ENCODE assay signal across 36 mouse cellular contexts in the genomic region with DNA sequence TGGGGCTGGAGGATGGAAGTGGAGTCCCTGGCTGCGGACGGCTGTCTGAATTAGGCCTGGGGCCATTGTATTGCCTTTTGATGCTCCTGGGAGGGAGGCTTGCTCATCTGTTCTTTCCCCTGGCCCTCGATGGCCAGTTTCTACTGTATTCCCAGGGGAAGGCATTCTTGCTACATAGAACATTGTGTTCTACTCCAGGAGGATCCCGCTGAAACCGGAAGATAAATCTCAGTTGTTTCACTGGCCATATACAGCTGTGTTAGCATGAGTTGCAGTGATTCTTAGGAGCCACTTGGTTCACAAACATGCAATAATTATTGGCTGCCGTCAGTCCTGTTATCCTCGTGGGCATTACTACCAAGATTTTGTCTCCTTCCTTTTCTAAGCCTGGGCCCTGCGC. TPM values are rescaled to one million over a fixed set of nuclear protein-coding genes. Genes with fewer than 3 reads are reported as not detected.
DNase-seq lines count a peak whose midpoint lies in the region; ATAC-seq and TF ChIP-seq lines count a peak whose summit lies in the region.
"Had no signal": no experiment of that assay in that cellular context is flagged by ENCODE, and none has a peak within 500 bp of the region (broad histone marks: within the 10 kb centered on the region; RNA-seq: fewer than 3 reads in every experiment).

No protein-coding gene starts in this region.

- no peak for TF ChIP-seq EP300 in heart, adult 2 months (IDR thresholded peaks at IDR 0.05; ENCODE audit: insufficient read depth, low read depth, low read length)

- intact Hi-C loops in heart, adult 2 months (cut with DNase I), result no loop called here
- intact Hi-C loops in heart, postnatal 10 days (cut with DNase I), result no loop called here

- ATAC-seq in kidney, embryonic 14.5 days (ENCODE audit: low FRiP score, low TSS enrichment), result no peak
- ATAC-seq: activated CD4-positive, CD25-positive, alpha-beta regulatory T cell, adult 4 months; forebrain, embryonic 13.5 days; inflammation-experienced regulatory T-cells, adult 6 months; lung, postnatal 0 days had no signal

- TF ChIP-seq CTCF in heart, adult 2 months (IDR thresholded peaks at IDR 0.05), result no peak

- TF ChIP-seq POLR2A in heart, adult 2 months (IDR thresholded peaks at IDR 0.05; ENCODE audit: insufficient read depth, low read depth, low read length), result 0 out of 2 replicates have a peak, but pooled peaks have one; percentile 24

- H3K4me1 ChIP-seq in heart, adult 2 months (ENCODE audit: control insufficient read depth, insufficient read depth, low read length), result peaks cover 5% of the 10 kb centered on the region
- H3K4me1 ChIP-seq in kidney, embryonic 14.5 days (ENCODE audit: control insufficient read depth, insufficient read depth, low read length), result no peaks in the 10 kb centered on the region
- H3K4me1 ChIP-seq: forebrain, embryonic 13.5 days; hindbrain, embryonic 10.5 days; hindbrain, embryonic 15.5 days; limb, embryonic 10.5 days; limb, embryonic 15.5 days; liver, embryonic 13.5 days; neural tube, embryonic 15.5 days had no signal

- no peak overlapping the region for H3K4me2 ChIP-seq in kidney, embryonic 14.5 days (replicated peaks; ENCODE audit: low read depth, low read length)
- H3K4me2 ChIP-seq: forebrain, embryonic 13.5 days; hindbrain, embryonic 15.5 days; limb, embryonic 15.5 days; liver, embryonic 13.5 days; neural tube, embryonic 15.5 days had no signal

- H3K9me3 ChIP-seq in kidney, embryonic 14.5 days (ENCODE audit: control insufficient read depth, low read length), result no peaks in the 10 kb centered on the region
- H3K9me3 ChIP-seq: forebrain, embryonic 13.5 days; hindbrain, embryonic 10.5 days; hindbrain, embryonic 15.5 days; limb, embryonic 10.5 days; limb, embryonic 15.5 days; liver, embryonic 13.5 days; neural tube, embryonic 15.5 days had no signal

- no peak overlapping the region for H3K9ac ChIP-seq in heart, adult 2 months (ENCODE audit: low read depth, low read length)
- H3K9ac ChIP-seq in kidney, embryonic 14.5 days (ENCODE audit: low read depth, low read length), result no peak overlapping the region
- H3K9ac ChIP-seq: forebrain, embryonic 13.5 days; hindbrain, embryonic 15.5 days; limb, embryonic 15.5 days; liver, embryonic 13.5 days; neural tube, embryonic 15.5 days had no signal

- H3K27ac ChIP-seq in heart, adult 2 months, result no peak overlapping the region
- H3K27ac ChIP-seq in kidney, embryonic 14.5 days (ENCODE audit: low read depth, low read length), result no peak overlapping the region
- H3K27ac ChIP-seq: forebrain, embryonic 13.5 days; hindbrain, embryonic 10.5 days; hindbrain, embryonic 15.5 days; limb, embryonic 10.5 days; limb, embryonic 15.5 days; liver, embryonic 13.5 days; neural tube, embryonic 15.5 days had no signal

- DNase-seq in adrenal gland, postnatal 14 days, result peak; percentile 17
- DNase-seq in adrenal gland, adult 8-10 months, result no peak
- DNase-seq in heart, adult 2 months, result peak in 1 of 2 experiments; percentile 21
- no peak for DNase-seq in heart, postnatal 10 days
- peak; percentile 6 for DNase-seq in kidney, adult 9 months
- peak; percentile 80 for DNase-seq in skeletal muscle tissue, adult 2 months (ENCODE audit: low read depth, low spot score)
- no peak for DNase-seq in right cerebral cortex, postnatal 4 days
- DNase-seq: adrenal gland, postnatal 10 days; cerebellum, adult 11 months; cerebellum, adult 9-10 months; cerebellum, postnatal 36 days; kidney, adult 11 months; kidney, postnatal 10 days; layer of hippocampus, postnatal 36 days; liver, embryonic 13.5 days; lung, adult 18-20 months; midbrain, embryonic 14.5 days; retina, postnatal 1 day; right cerebral cortex, postnatal 14 days; spleen, adult 18-20 months; thymus, adult 2 months; thymus, postnatal 36 days had no signal

- no peaks in the 10 kb centered on the region for H3K27me3 ChIP-seq in heart, adult 2 months (ENCODE audit: control insufficient read depth, insufficient read depth, low read length)
- no peaks in the 10 kb centered on the region for H3K27me3 ChIP-seq in kidney, embryonic 14.5 days (ENCODE audit: control insufficient read depth, insufficient read depth, low read length)
- H3K27me3 ChIP-seq: CH12.LX; forebrain, embryonic 13.5 days; hindbrain, embryonic 15.5 days; limb, embryonic 15.5 days; liver, embryonic 13.5 days; neural tube, embryonic 15.5 days had no signal

- no peak overlapping the region for H3K4me3 ChIP-seq in heart, adult 2 months
- H3K4me3 ChIP-seq in kidney, embryonic 14.5 days (ENCODE audit: low read length), result no peak overlapping the region
- H3K4me3 ChIP-seq: forebrain, embryonic 13.5 days; hindbrain, embryonic 10.5 days; hindbrain, embryonic 15.5 days; limb, embryonic 10.5 days; limb, embryonic 15.5 days; liver, embryonic 13.5 days; neural tube, embryonic 15.5 days had no signal

- 67% methylated on average over 8 of the region's 8 CpGs for WGBS in heart, adult 2 months
- WGBS in kidney, embryonic 14.5 days, result 81% methylated on average over 8 of the region's 8 CpGs

- H3K79me2 ChIP-seq in heart, adult 2 months (replicated peaks; ENCODE audit: control insufficient read depth, insufficient read depth, low read length), result no peaks in the 10 kb centered on the region

- H3K36me3 ChIP-seq in heart, adult 2 months (ENCODE audit: control insufficient read depth, insufficient read depth, low read length), result no peaks in the 10 kb centered on the region
- H3K36me3 ChIP-seq in kidney, embryonic 14.5 days (ENCODE audit: control insufficient read depth, insufficient read depth, low read length), result no peaks in the 10 kb centered on the region
- H3K36me3 ChIP-seq: hindbrain, embryonic 10.5 days; hindbrain, embryonic 15.5 days; limb, embryonic 10.5 days; limb, embryonic 15.5 days; liver, embryonic 13.5 days; neural tube, embryonic 15.5 days had no signal

RNA-seq across cellular contexts. Expression of a gene that starts 34.3 kb away (rescaled TPM):
- not detected in 2 replicates for total RNA-seq in adrenal gland, postnatal 14 days (2021)
- total RNA-seq in adrenal gland, adult 8-10 months (2022), result under 1 TPM in 2 of 4 experiments, not detected in 2; 0.10 to 0.12 TPM
- total RNA-seq in heart, adult 2 months (2021), result not detected
- not detected in 2 replicates for polyA plus RNA-seq in heart, adult 2 months (2012; rRNA removed)
- not detected for total RNA-seq in heart, postnatal 10 days (2021)
- polyA plus RNA-seq in kidney, embryonic 14.5 days (2014; fragmentation: Nextera tagmentation; extraction: Ambion mirVana), result not detected in 2 replicates
- total RNA-seq: ES-E14; monocyte, adult 5-6 weeks had no signal
- polyA plus RNA-seq: activated CD4-positive, CD25-positive, alpha-beta regulatory T cell, adult 4 months; heart, embryonic 14.5 days; inflammation-experienced regulatory T-cells, adult 6 months; limb, embryonic 10.5 days; liver, embryonic 13.5 days; thymus, adult 2 months had no signal

Comparison
In these comparisons a context has a peak if more than half of its experiments do, and no peak if none do; other contexts are left out.
1. DNase-seq: peak in adrenal gland, postnatal 14 days (single experiment), kidney, adult 9 months (single experiment) and skeletal muscle tissue, adult 2 months (single experiment); none in adrenal gland, adult 8-10 months (single experiment), heart, postnatal 10 days (0 of 2) and right cerebral cortex, postnatal 4 days (single experiment).